Mouse (Mus musculus) CH12.LX (cell line): ENCODE measurements at regions not wholly inside any gene's neighbourhood (a gene's known extent, or its start where the extent isn't known, plus 50 kb on each side); places are given as distances from the start of the nearest gene placed in this dataset.

Experiments
- DNase-seq: peaks from one replicate; pipeline ENCODE4 v3.0.0-alpha.2; 2013; ENCODE audit errors: extremely low read depth
- H3K27ac ChIP-seq: 2 replicates; pipeline ENCODE4 v1.5.1; 2012; ENCODE audit warnings: low read depth, mild to moderate bottlenecking, control low read depth, moderate library complexity; ENCODE audit not compliant: insufficient read depth
- H3K27me3 ChIP-seq: replicated peaks from 2 replicates; pipeline ENCODE3; 2012; ENCODE audit warnings: inconsistent platforms
- H3K36me3 ChIP-seq, 2 experiments: replicated peaks in 1 of 2; 2 replicates each; pipeline versions ENCODE3 to v1.6.1; 2012; ENCODE audit warnings: inconsistent platforms in 1 of 2, low read length in 1 of 2, mild to moderate bottlenecking in 1 of 2, mixed read lengths in 1 of 2, moderate library complexity in 1 of 2; ENCODE audit not compliant: control insufficient read depth in 1 of 2, insufficient read depth in 1 of 2
- H3K4me1 ChIP-seq, 2 experiments: 2 replicates each; pipeline ENCODE4 v1.6.1; 2012; ENCODE audit warnings: inconsistent platforms in 1 of 2, moderate library complexity in 1 of 2; ENCODE audit not compliant: insufficient read depth in 2 of 2, control insufficient read depth in 1 of 2
- H3K4me2 ChIP-seq: 2 replicates; pipeline ENCODE4 v1.6.1; 2012; ENCODE audit warnings: low read depth, mild to moderate bottlenecking, control low read depth; ENCODE audit not compliant: poor library complexity, insufficient read depth, severe bottlenecking
- H3K4me3 ChIP-seq, 3 experiments: fragments of 150-350 bp in 1 of 3; sonication (generic) in 1 of 3; replicated peaks in 1 of 3; 2 replicates each; pipeline versions ENCODE3 to v1.5.1; 2011 to 2012; ENCODE audit warnings: low read depth in 2 of 3, low read length in 2 of 3, mild to moderate bottlenecking in 2 of 3, moderate library complexity in 2 of 3, control low read depth in 1 of 3, improper control_type of control experiment in 1 of 3, inconsistent platforms in 1 of 3, mixed read lengths in 1 of 3; ENCODE audit not compliant: poor library complexity in 1 of 3
- H3K79me2 ChIP-seq: replicated peaks from 2 replicates; pipeline ENCODE4 v1.6.1; 2012; ENCODE audit warnings: mild to moderate bottlenecking, moderate library complexity; ENCODE audit not compliant: control insufficient read depth, poor library complexity, insufficient read depth, severe bottlenecking; ENCODE audit errors: extremely low read depth
- H3K9ac ChIP-seq: 2 replicates; pipeline ENCODE4 v1.6.1; 2012; ENCODE audit warnings: low read depth, mild to moderate bottlenecking, control low read depth, moderate library complexity; ENCODE audit not compliant: insufficient read depth
- H3K9me3 ChIP-seq: replicated peaks from 2 replicates; pipeline ENCODE3; 2012; ENCODE audit warnings: low read length, inconsistent platforms, mixed read lengths
- CHD1 ChIP-seq: IDR thresholded peaks from 2 replicates; pipeline ENCODE4 v1.6.1; 2012; ENCODE audit warnings: low read depth, low read length, improper control_type of control experiment, inconsistent platforms
- CHD2 ChIP-seq: IDR thresholded peaks from 2 replicates; pipeline ENCODE4 v1.6.1; 2011; ENCODE audit warnings: low read length, improper control_type of control experiment
- CTCF ChIP-seq, 2 experiments: IDR thresholded peaks in 1 of 2; conservative IDR thresholded peaks in 1 of 2; 2 replicates each; pipeline ENCODE4 v1.5.1; 2011 to 2012; ENCODE audit warnings: low read depth in 2 of 2, low read length in 2 of 2, improper control_type of control experiment in 1 of 2, inconsistent platforms in 1 of 2, mild to moderate bottlenecking in 1 of 2, moderate library complexity in 1 of 2
- EP300 ChIP-seq: IDR thresholded peaks from 2 replicates; pipeline ENCODE4 v1.6.1; 2011; ENCODE audit warnings: low read length, improper control_type of control experiment
- ETS1 ChIP-seq: conservative IDR thresholded peaks from 2 replicates; pipeline ENCODE4 v1.6.1; 2012; ENCODE audit warnings: low read depth, mild to moderate bottlenecking, inconsistent platforms, low read length, improper control_type of control experiment, moderate library complexity
- IRF4 ChIP-seq: IDR thresholded peaks from 2 replicates; pipeline ENCODE4 v1.6.1; 2014; ENCODE audit warnings: low read depth, mild to moderate bottlenecking, inconsistent platforms, low read length, improper control_type of control experiment
- JUN ChIP-seq: IDR thresholded peaks from 2 replicates; pipeline ENCODE4 v1.6.1; 2011; ENCODE audit warnings: low read depth, mild to moderate bottlenecking, low read length, improper control_type of control experiment, moderate library complexity; ENCODE audit not compliant: insufficient read depth
- JUND ChIP-seq: conservative IDR thresholded peaks from 2 replicates; pipeline ENCODE4 v1.6.1; 2011; ENCODE audit warnings: low read depth, low read length, improper control_type of control experiment
- MAFK ChIP-seq: IDR thresholded peaks from 2 replicates; pipeline ENCODE4 v1.6.1; 2011; ENCODE audit warnings: low read length, improper control_type of control experiment; ENCODE audit not compliant: insufficient replicate concordance
- MAX ChIP-seq: IDR thresholded peaks from 2 replicates; pipeline ENCODE4 v1.6.1; 2011; ENCODE audit warnings: low read length, improper control_type of control experiment
- MXI1 ChIP-seq: IDR thresholded peaks from 2 replicates; pipeline ENCODE4 v1.6.1; 2011; ENCODE audit warnings: mild to moderate bottlenecking, low read depth, low read length, improper control_type of control experiment
- NRF1 ChIP-seq: IDR thresholded peaks from 2 replicates; pipeline ENCODE4 v1.6.1; 2014; ENCODE audit warnings: low read depth, mild to moderate bottlenecking, inconsistent platforms, low read length, improper control_type of control experiment, moderate library complexity
- RCOR1 ChIP-seq: conservative IDR thresholded peaks from 2 replicates; pipeline ENCODE4 v1.6.1; 2012; ENCODE audit warnings: low read depth, mild to moderate bottlenecking, inconsistent platforms, low read length, improper control_type of control experiment
- SIN3A ChIP-seq: IDR thresholded peaks from 2 replicates; pipeline ENCODE4 v1.6.1; 2012; ENCODE audit warnings: low read length, improper control_type of control experiment, inconsistent platforms
- SMC3 ChIP-seq: IDR thresholded peaks from 2 replicates; pipeline ENCODE4 v1.6.1; 2011; ENCODE audit warnings: low read depth, low read length, improper control_type of control experiment
- TBP ChIP-seq: conservative IDR thresholded peaks from 2 replicates; pipeline ENCODE4 v1.6.1; 2011; ENCODE audit warnings: low read depth, low read length, improper control_type of control experiment
- TCF12 ChIP-seq: IDR thresholded peaks from 2 replicates; pipeline ENCODE4 v1.6.1; 2014; ENCODE audit warnings: low read depth, mild to moderate bottlenecking, inconsistent platforms, low read length, improper control_type of control experiment
- USF1 ChIP-seq: IDR thresholded peaks from 2 replicates; pipeline ENCODE4 v1.6.1; 2014; ENCODE audit warnings: low read depth, mild to moderate bottlenecking, inconsistent platforms, low read length, improper control_type of control experiment
- ZC3H11A ChIP-seq: IDR thresholded peaks from 2 replicates; pipeline ENCODE4 v1.6.1; 2012; ENCODE audit warnings: low read depth, mild to moderate bottlenecking, inconsistent platforms, low read length, improper control_type of control experiment
- ZNF384 ChIP-seq: IDR thresholded peaks from 2 replicates; pipeline ENCODE4 v1.6.1; 2012; ENCODE audit warnings: low read depth, low read length, improper control_type of control experiment, inconsistent platforms
- dilution Hi-C: fragments of 300-500 bp; cut with MboI; formaldehyde crosslinking; loops from 2 replicates; pipeline ENCODE4 v1.14.3; 2020; ENCODE audit warnings: low sequenced_read_pairs; ENCODE audit not compliant: extremely low pct_unique_long_range_greater_than_20kb, extremely low pct_ligation_motif_present
- in situ Hi-C: fragments of 300-500 bp; cut with MboI; formaldehyde crosslinking; loops from 3 replicates; pipeline ENCODE4 v1.14.3; 2019; ENCODE audit warnings: low sequenced_read_pairs, low pct_ligation_motif_present, low pct_unique_long_range_greater_than_20kb, mixed read lengths

DNA sequence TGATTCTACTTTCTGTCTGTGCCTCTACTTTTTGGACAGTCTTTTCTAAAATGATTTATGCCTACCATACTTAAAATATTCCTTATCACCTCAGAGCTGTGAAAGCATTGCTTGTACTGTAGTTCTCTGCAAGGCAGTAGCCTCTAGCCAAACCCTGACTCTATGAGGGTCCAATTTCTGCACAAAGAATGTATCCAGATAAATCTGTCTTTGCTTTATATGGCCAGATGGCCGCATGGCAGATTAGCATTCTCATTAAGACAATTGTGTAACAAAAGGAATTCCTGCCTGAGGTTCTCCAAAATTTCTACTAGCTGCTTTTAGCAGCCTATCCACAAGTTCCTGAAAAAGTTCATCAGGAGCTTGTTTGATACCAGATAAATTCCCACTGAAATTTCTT, 4757.4 kb downstream of the 9330182O14Rik start:
- Histone ChIP-seq H3K79me2 (no peaks in the 10 kb centered on the region), H3K27ac (no peak overlapping the region), H3K4me2 (no peak overlapping the region), H3K27me3 (no peaks in the 10 kb centered on the region), H3K9ac (no peak overlapping the region), H3K4me3 (no peak overlapping the region), H3K36me3 (no peaks in the 10 kb centered on the region), H3K9me3 (no peaks in the 10 kb centered on the region), H3K4me1 (no peaks in the 10 kb centered on the region)
- no peak for DNase-seq
- in situ Hi-C loops (no loop called here), dilution Hi-C loops (no loop called here)
- TF ChIP-seq TCF12, result no peak
- no peak for TF ChIP-seq JUND
- TF ChIP-seq ZNF384, result no peak
- TF ChIP-seq CHD2, result no peak
- TF ChIP-seq RCOR1, result no peak
- TF ChIP-seq MXI1, result no peak
- TF ChIP-seq ETS1, result no peak
- no peak for TF ChIP-seq CHD1
- no peak for TF ChIP-seq SMC3
- no peak for TF ChIP-seq MAFK
- TF ChIP-seq NRF1, result no peak
- TF ChIP-seq CTCF (conservative IDR thresholded peaks at IDR 0.05 in 1 of 2, IDR thresholded peaks at IDR 0.05 in 1 of 2; ENCODE audit: low read depth in 2 of 2, low read length in 2 of 2), result no peak
- no peak for TF ChIP-seq TBP
- TF ChIP-seq SIN3A, result no peak
- TF ChIP-seq EP300, result no peak

DNA sequence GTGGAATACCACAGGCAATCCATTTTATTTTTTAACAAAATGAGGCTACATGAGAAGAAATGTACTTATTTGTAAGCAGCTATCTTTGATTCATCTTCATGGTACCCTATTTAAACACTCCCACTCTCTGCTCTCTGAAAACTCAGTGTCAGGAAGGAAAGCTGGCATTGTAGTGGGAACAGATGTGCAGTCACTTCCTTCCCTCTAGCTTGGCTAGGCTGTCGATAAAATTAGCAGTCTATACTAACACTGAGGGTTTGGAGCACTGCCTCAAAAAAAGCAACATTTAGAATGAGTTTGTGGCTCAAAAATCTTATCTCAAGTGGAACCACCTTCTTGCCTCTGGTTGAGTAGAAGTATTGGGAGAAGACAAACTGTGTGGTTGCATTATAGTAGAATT, 4762.1 kb downstream of the 9330182O14Rik start:
- Histone ChIP-seq H3K4me1 (no peaks in the 10 kb centered on the region), H3K27ac (no peak overlapping the region), H3K9me3 (no peaks in the 10 kb centered on the region), H3K79me2 (no peaks in the 10 kb centered on the region)
- DNase-seq, result no peak
- in situ Hi-C loops, result no loop called here
- no peak for TF ChIP-seq ZC3H11A
- TF ChIP-seq USF1, result no peak
- TF ChIP-seq MAX, result no peak
- no peak for TF ChIP-seq CHD1
- no peak for TF ChIP-seq IRF4
- no peak for TF ChIP-seq SIN3A
- no peak for TF ChIP-seq JUN
- TF ChIP-seq, all 38 proteins: peak for 0
- no peak overlapping the region for H3K4me2 ChIP-seq
- H3K36me3 ChIP-seq, result no peaks in the 10 kb centered on the region
- dilution Hi-C loops, result no loop called here
- no peak overlapping the region for H3K9ac ChIP-seq
- no peaks in the 10 kb centered on the region for H3K27me3 ChIP-seq
- H3K4me3 ChIP-seq, result no peak overlapping the region
